Mouse (Mus musculus): ENCODE measurements around the gene Nts.
A peak's percentile ranks its signal among the peaks of the same experiment; 100 is the strongest.
"Not testable (repeated sequence)": the region's sequence is repeated elsewhere in the genome, so short reads cannot be mapped to it uniquely, and the experiment has no call there.

Nts gene

GRCm38 (mm10) chr10:102490386-102490785, at the start of gene Nts:
TSS of gene Nts (minus strand) at chr10:102490486.
- no peak for DNase-seq (ENCODE audit: low read depth, low spot score)

- no peak for DNase-seq (ENCODE audit: low read depth, low spot score)
Measured at GRCm38 (mm10) chr10:102527901-102528300, 37.6 kb upstream of the Nts start.

- DNase-seq (ENCODE audit: low read depth, low spot score): no peak
Measured at GRCm38 (mm10) chr10:102514159-102514558, 23.9 kb upstream of the Nts start.

- no peak for DNase-seq (ENCODE audit: low read depth, low spot score)
Measured at GRCm38 (mm10) chr10:102511807-102512461, 21.6 kb upstream of the Nts start, which contains the start of gene Rassf9. TSS of gene Rassf9 (plus strand) at chr10:102512222.

GRCm38 (mm10) chr10:102511461-102511806, 21.1 kb upstream of the Nts start:
- no peak for DNase-seq (ENCODE audit: low read depth, low spot score)

DNA sequence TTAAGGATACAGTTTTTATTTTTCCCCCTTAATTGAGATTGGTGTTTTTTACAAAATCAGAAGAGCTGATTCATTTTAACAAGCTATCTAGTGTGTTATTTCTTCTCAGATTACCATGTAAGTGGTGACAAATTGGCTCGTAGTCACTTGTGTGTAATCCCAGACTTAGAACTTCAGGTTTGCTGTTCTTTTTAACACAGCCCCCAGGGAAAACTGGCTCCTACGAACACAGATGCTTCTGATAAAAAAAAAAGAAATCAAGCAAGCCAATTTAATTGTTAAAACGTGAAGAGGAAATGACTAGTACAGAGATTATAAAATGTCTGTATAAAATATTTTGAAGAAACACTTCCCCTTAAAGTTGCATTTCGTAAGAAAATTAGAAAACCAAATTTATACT, 17.1 kb upstream of the Nts start:
- no peak for DNase-seq (ENCODE audit: low read depth, low spot score)

- DNase-seq (ENCODE audit: low read depth, low spot score): peak; percentile 48
Measured at GRCm38 (mm10) chr10:102498754-102499153, 8.5 kb upstream of the Nts start.

DNA sequence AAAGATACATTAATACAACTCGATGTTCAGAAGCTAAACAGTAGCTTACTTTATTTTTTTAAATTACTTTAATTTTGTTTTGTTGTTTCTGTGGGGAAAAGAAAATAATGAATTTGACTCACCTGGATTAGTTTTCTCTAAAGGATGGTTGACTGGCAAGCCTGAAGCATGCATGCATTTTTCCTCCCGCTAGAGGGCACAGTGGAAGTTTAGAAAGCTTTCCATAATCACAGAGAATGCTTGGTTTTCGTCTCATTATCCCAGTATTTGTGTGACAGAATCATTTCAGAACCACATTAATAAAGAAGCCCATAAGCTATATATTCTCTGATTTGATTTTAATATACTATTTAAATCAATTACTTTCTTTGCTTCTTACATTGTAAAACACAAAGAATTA, 1.5 kb upstream of the Nts start:
- DNase-seq (ENCODE audit: low read depth, low spot score): peak; percentile 63

- DNase-seq (ENCODE audit: low read depth, low spot score): no peak
Measured at GRCm38 (mm10) chr10:102469412-102469811, 20.9 kb downstream of the Nts start.

GRCm38 (mm10) chr10:102451756-102452155, 38.5 kb downstream of the Nts start:
- peak; percentile 69 for DNase-seq (ENCODE audit: low read depth, low spot score)

DNA sequence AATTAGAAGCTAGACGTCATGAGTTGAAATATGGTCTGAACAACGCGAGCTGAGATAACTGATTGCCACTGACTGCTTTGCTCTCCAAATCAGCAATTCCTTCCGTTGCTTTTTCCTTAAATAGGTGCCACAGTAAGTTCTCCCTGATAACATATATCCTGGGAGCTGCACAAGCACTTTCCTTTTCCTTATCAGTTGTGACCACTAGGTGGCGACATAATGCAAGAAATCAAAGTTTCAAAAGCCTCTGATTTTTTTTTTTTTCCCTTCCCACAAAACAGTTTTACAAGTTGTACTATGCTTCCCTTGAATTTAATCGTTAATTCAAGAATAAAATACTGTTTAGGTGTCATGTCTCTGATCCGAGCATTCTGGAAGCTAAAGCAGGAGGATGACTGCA, 40.8 kb downstream of the Nts start:
- DNase-seq (ENCODE audit: low read depth, low spot score): peak; percentile 78

DNA sequence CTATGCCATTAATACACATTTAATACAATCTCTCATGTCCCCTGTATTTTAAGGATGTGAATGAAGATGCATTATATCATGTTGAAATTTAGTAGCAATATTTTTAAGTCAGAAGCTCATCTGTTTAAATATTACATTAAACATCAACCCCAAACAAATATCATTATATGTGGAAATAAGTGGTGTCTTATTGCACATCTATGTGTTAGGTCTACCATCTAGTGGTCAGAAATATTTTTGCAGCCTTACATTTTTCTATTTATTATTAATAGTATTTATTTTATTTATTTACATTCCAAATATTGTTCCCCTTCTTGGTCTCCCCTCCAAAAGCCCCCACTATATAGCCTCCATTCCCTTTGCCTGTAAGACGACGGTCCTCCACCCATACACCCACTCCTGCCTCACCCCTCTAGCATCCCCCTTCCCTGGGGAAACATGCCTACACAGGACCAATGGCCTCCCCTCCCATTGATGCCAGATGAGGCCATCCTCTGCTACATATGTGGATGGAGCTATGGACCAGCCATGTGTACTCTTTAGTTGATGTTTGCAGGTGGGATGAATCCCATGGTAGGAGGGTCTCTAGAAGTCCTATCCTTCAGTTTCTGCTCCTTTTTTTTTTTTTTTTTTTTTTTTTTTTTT, 45.3 kb downstream of the Nts start:
- peak; percentile 8 for DNase-seq (ENCODE audit: low read depth, low spot score)

GRCm38 (mm10) chr10:102435467-102435866, 54.8 kb downstream of the Nts start:
- DNase-seq (ENCODE audit: low read depth, low spot score): not testable (repeated sequence)

- DNase-seq (ENCODE audit: low read depth, low spot score): peak; percentile 5
Measured at GRCm38 (mm10) chr10:102435048-102435447, 55.2 kb downstream of the Nts start.
